Mouse (Mus musculus) liver, adult 2 months (tissue): ENCODE results near the gene Cacng7.

Source experiments
- CTCF ChIP-seq: fragments of 200-500 bp; IDR thresholded peaks from 2 replicates; pipeline ENCODE4 v1.5.1; 2011; ENCODE audit warnings: low read depth, low read length, control low read depth
- POLR2A ChIP-seq: fragments of 200-500 bp; IDR thresholded peaks from 2 replicates; pipeline ENCODE4 v1.6.1; 2011; ENCODE audit warnings: low read length, control low read depth; ENCODE audit not compliant: insufficient read depth; ENCODE audit errors: extremely low read depth

DNA sequence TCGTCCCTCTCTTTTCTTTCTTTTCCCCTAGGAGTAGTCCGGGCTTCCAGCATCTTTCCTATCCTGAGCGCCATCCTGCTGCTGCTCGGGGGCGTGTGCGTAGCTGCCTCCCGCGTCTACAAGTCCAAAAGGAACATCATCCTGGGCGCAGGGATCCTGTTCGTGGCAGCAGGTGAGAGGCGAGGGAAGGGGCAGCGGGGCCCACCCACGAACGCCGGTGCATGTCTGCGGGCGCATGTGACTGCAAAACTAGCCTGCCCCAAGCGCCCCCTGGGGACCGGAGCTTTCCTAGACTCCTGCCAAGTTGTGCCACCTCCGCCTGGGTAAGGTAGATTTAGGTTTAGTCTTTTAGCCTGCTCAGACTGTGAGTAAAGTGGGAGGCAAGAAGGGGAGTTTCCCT lies 79.3 kb downstream of the Cacng7 start:
- TF ChIP-seq POLR2A, result no peak
- TF ChIP-seq CTCF, result no peak
